Mouse (Mus musculus) heart, embryonic 14.5 days (tissue): ENCODE data around the gene Olfml2a. TPM values are rescaled to one million over a fixed set of nuclear protein-coding genes. Genes with fewer than 3 reads are reported as not detected.

Source experiments
- ATAC-seq: fragments of 200-750 bp; cut with Nextera tagmentation; 2 replicates; pipeline ENCODE4 v1.8.0; 2017; ENCODE audit warnings: low read depth, moderate TSS enrichment; ENCODE audit not compliant: insufficient number of reproducible peaks, insufficient read depth, low FRiP score
- H3K27ac ChIP-seq, 2 experiments: fragments of 200-500 bp in 1 of 2; fragments of 300-500 bp in 1 of 2; sonication (generic) in 1 of 2; replicated peaks in 1 of 2; 2 replicates each; pipeline ENCODE4 v1.5.1; 2012 to 2014; ENCODE audit warnings: low read depth in 2 of 2, low read length in 2 of 2, control low read depth in 1 of 2, mild to moderate bottlenecking in 1 of 2, mixed read lengths in 1 of 2; ENCODE audit not compliant: control insufficient read depth in 1 of 2, insufficient read depth in 1 of 2
- H3K27me3 ChIP-seq: fragments of 300-500 bp; sonication (generic); 2 replicates; pipeline ENCODE4 v1.6.1; 2014; ENCODE audit warnings: mild to moderate bottlenecking, low read length, control low read depth; ENCODE audit not compliant: control insufficient read depth, insufficient read depth
- H3K36me3 ChIP-seq: fragments of 300-500 bp; sonication (generic); 2 replicates; pipeline ENCODE4 v1.6.1; 2014; ENCODE audit warnings: mild to moderate bottlenecking, control low read depth, low read length, mixed read lengths; ENCODE audit not compliant: control insufficient read depth, insufficient read depth
- H3K4me1 ChIP-seq, 2 experiments: fragments of 200-500 bp in 1 of 2; fragments of 300-500 bp in 1 of 2; sonication (generic) in 1 of 2; 2 replicates each; pipeline ENCODE4 v1.6.1; 2012 to 2014; ENCODE audit warnings: low read length in 2 of 2, control low read depth in 1 of 2, mixed read lengths in 1 of 2; ENCODE audit not compliant: control insufficient read depth in 2 of 2, insufficient read depth in 2 of 2
- H3K4me2 ChIP-seq: fragments of 300-500 bp; sonication (generic); 2 replicates; pipeline ENCODE4 v1.6.1; 2014; ENCODE audit warnings: mild to moderate bottlenecking, low read length
- H3K4me3 ChIP-seq, 2 experiments: fragments of 200-500 bp in 1 of 2; fragments of 300-500 bp in 1 of 2; sonication (generic) in 1 of 2; 2 replicates each; pipeline ENCODE4 v1.5.1; 2012 to 2014; ENCODE audit warnings: low read length in 2 of 2, mild to moderate bottlenecking in 2 of 2, control low read depth in 1 of 2, low read depth in 1 of 2, moderate library complexity in 1 of 2; ENCODE audit not compliant: control insufficient read depth in 1 of 2, insufficient read depth in 1 of 2
- H3K9ac ChIP-seq: fragments of 300-500 bp; sonication (generic); 2 replicates; pipeline ENCODE4 v1.6.1; 2014; ENCODE audit warnings: mild to moderate bottlenecking, low read length
- H3K9me3 ChIP-seq: fragments of 300-500 bp; sonication (generic); 2 replicates; pipeline ENCODE4 v1.6.1; 2016; ENCODE audit warnings: low read length, control low read depth; ENCODE audit not compliant: control insufficient read depth
- WGBS: fragments of 180-500 bp; shearing (Covaris S2); extraction: QIAGEN DNeasy Blood & Tissue Kit; methylation state at CpG from one replicate; pipeline ENCODE4 v1.1.7; 2014; 5-methylcytosine and 5-hydroxymethylcytosine counted together
- polyA plus RNA-seq: library from polyadenylated mRNA; unstranded; fragments of >200 nt; fragmentation: Nextera tagmentation; extraction: Ambion mirVana; gene quantifications from 2 replicates; pipeline ENCODE4 v1.2.1, GENCODE M21; 2014

Gene Olfml2a
- polyA plus RNA-seq, 1 experiment from 2014 or later, result 6.0 TPM

- Histone ChIP-seq H3K9me3 (no peaks in the 10 kb centered on the region), H3K27me3 (no peaks in the 10 kb centered on the region), H3K4me3 (0 out of 4 replicates have a peak overlapping the region, but pooled peaks of 1 of the 2 experiments have one; percentile 4), H3K36me3 (no peaks in the 10 kb centered on the region), H3K4me2 (peak overlapping the region; percentile 42), H3K4me1 (peaks cover 18 to 19% of the 10 kb centered on the region in 2 experiments), H3K9ac (peak overlapping the region; percentile 40), H3K27ac (peak overlapping the region; percentile 77 to 83)
- WGBS, result 10% methylated on average over 7 of the region's 7 CpGs
- ATAC-seq, result peak; percentile 91
Measured at GRCm38 (mm10) chr2:38950281-38950719, 18.5 kb downstream of the Olfml2a start.

DNA sequence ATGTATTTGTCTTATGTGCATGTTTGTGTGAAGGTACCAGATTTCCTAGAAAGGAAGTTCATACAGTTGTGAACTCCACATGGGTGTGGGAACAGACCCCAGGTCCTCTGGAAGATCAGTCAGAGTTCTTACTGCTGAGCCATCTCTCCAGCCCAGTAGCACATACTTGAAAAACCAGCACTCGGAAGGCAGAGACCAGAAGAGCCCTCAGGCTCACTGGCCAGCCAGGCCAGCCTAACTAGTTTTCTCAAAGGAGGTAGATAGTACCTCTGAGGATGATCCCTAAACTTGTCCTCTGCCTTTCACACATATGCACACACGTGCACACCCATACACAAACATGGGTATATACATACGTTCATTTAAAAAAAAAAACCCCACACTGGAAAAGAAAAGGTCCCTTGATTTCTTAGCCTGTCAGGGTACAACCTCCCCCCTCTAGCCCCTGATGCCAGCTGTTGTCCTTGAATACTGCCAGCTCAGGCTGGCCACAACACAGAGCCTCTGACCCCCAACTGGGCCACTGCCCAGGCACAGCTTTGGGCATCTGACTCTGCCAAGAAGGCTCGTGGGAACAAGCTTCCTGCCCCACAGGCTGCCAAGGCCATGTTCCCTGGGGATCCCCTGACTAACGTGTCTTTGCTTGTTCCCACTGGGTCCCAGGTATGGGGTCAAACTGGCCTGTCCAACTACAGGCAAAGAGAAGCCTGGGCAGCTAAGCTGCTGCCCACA is 21.5 kb downstream of the Olfml2a start:
- H3K4me2 ChIP-seq, result no peak overlapping the region
- no peak overlapping the region for H3K27ac ChIP-seq
- H3K4me1 ChIP-seq, result peaks cover 15% of the 10 kb centered on the region in 2 experiments
- no peaks in the 10 kb centered on the region for H3K27me3 ChIP-seq
- H3K9ac ChIP-seq, result no peak overlapping the region
- WGBS, result 60% methylated on average over 5 of the region's 5 CpGs
- H3K9me3 ChIP-seq, result no peaks in the 10 kb centered on the region
- no peaks in the 10 kb centered on the region for H3K36me3 ChIP-seq
- H3K4me3 ChIP-seq, result no peak overlapping the region
- ATAC-seq, result no peak

DNA sequence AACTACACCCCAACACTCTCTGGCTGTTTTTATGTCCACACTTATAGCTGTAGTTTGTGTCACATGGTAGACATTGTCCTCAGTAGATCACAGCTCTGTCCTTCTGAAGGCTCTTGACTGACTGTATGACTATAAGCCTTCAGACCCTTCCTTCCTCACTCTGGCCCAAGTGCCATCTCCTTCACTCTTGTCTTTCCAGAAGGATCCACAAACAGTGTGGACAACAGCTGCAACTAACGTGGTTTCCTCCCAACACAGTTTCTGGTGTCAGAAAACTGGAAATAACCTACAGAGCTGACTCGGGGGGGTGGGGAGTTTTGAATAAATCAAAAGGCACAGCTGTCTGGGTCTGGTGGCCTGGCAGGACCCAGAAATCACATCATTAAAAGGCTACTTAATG is 24.3 kb downstream of the Olfml2a start:
- H3K27ac ChIP-seq, result no peak overlapping the region
- H3K4me3 ChIP-seq, result no peak overlapping the region
- H3K9me3 ChIP-seq, result no peaks in the 10 kb centered on the region
- peaks cover 2 to 4% of the 10 kb centered on the region in 2 experiments for H3K4me1 ChIP-seq
- H3K27me3 ChIP-seq, result no peaks in the 10 kb centered on the region
- no peak overlapping the region for H3K4me2 ChIP-seq
- WGBS, result 76% methylated on average over 2 of the region's 2 CpGs
- no peak for ATAC-seq
- no peak overlapping the region for H3K9ac ChIP-seq
- H3K36me3 ChIP-seq, result no peaks in the 10 kb centered on the region

DNA sequence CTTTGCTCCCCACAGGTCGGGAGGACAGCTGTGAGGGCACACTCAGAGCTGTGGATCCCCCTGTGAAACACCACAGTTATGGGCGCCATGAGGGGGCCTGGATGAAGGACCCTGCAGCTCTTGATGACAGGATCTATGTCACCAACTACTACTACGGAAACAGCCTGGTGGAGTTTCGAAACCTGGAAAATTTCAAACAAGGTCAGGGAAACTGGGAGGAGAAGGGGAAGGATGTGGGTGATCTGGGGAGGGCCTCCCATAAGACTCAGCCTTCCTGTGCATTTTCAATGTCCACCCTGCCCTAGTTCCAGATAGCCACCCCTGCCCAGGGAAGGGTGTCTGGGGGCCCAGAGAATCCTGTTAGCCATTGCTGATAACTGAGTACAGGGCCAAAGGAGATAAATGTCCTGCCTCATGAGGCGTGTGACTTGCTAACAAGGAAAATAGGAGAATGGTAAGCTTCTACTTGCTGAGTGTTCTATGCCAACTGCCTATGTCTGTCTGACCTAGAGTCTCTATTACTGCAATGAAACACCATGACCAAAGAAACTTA is 26.0 kb downstream of the Olfml2a start:
- no peak for ATAC-seq
- H3K27ac ChIP-seq, result no peak overlapping the region
- 64% methylated on average over 5 of the region's 5 CpGs for WGBS
- H3K4me3 ChIP-seq, result no peak overlapping the region
- no peaks in the 10 kb centered on the region for H3K36me3 ChIP-seq
- no peak overlapping the region for H3K9ac ChIP-seq
- no peak overlapping the region for H3K4me2 ChIP-seq
- H3K4me1 ChIP-seq, result peaks cover 0 to 3% of the 10 kb centered on the region in 2 experiments; a peak in 1 of 4 replicates
- H3K9me3 ChIP-seq, result no peaks in the 10 kb centered on the region
- H3K27me3 ChIP-seq, result no peaks in the 10 kb centered on the region

GRCm38 (mm10) chr2:38964198-38964597 is 32.4 kb downstream of the Olfml2a start:
- Histone ChIP-seq H3K9me3 (no peaks in the 10 kb centered on the region), H3K4me2 (no peak overlapping the region), H3K27me3 (no peaks in the 10 kb centered on the region), H3K27ac (no peak overlapping the region), H3K36me3 (no peaks in the 10 kb centered on the region), H3K4me1 (no peaks in the 10 kb centered on the region), H3K4me3 (no peak overlapping the region), H3K9ac (no peak overlapping the region)
- ATAC-seq, result no peak
- 37% methylated on average over 4 of the region's 4 CpGs for WGBS

DNA sequence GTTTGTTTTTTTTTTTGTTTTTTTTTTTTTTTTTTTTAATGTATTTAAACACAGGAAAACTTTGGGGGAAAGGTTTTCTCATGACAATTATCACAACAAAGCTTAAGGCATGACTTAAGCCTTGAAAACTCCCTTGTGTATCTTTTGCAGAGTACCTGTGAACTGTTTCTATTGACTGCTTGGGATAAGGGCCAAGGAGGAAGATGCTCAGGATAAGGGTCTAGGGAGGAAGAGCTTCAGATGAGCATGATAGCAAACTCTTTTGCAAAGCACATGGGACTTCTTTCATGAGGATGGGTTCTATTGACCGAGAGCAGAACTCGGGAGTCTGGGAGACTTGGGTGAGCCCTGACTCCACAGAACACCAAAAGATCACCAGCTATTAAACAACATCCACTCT is 37.9 kb downstream of the Olfml2a start:
- ATAC-seq, result no peak
- Histone ChIP-seq H3K36me3 (no peaks in the 10 kb centered on the region), H3K27ac (no peak overlapping the region), H3K4me3 (no peak overlapping the region), H3K4me1 (no peaks in the 10 kb centered on the region), H3K9me3 (no peaks in the 10 kb centered on the region), H3K27me3 (no peaks in the 10 kb centered on the region), H3K4me2 (no peak overlapping the region), H3K9ac (no peak overlapping the region)
- 96% methylated on average over 2 of the region's 2 CpGs for WGBS

- H3K36me3 ChIP-seq, result no peaks in the 10 kb centered on the region
- H3K9me3 ChIP-seq, result no peaks in the 10 kb centered on the region
- no peaks in the 10 kb centered on the region for H3K4me1 ChIP-seq
- H3K4me2 ChIP-seq, result no peak overlapping the region
- no peak overlapping the region for H3K27ac ChIP-seq
- 82% methylated on average over 5 of the region's 5 CpGs for WGBS
- H3K27me3 ChIP-seq, result no peaks in the 10 kb centered on the region; the same call in 1 of the 2 replicates
- H3K4me3 ChIP-seq, result no peak overlapping the region
- ATAC-seq, result no peak
- no peak overlapping the region for H3K9ac ChIP-seq
Measured at GRCm38 (mm10) chr2:38970057-38970456, 38.3 kb downstream of the Olfml2a start.
